Mouse (Mus musculus) spleen, postnatal 36 days (tissue): ENCODE measurements around the gene Cd300ld3.
A peak's percentile ranks its signal among the peaks of the same experiment; 100 is the strongest.

Experiments used
- DNase-seq, 2 experiments: peaks; one replicate each; pipeline ENCODE4 v3.0.0; 2022; ENCODE audit warnings: low spot score in 2 of 2, mixed read lengths in 1 of 2

Gene Cd300ld3

DNA sequence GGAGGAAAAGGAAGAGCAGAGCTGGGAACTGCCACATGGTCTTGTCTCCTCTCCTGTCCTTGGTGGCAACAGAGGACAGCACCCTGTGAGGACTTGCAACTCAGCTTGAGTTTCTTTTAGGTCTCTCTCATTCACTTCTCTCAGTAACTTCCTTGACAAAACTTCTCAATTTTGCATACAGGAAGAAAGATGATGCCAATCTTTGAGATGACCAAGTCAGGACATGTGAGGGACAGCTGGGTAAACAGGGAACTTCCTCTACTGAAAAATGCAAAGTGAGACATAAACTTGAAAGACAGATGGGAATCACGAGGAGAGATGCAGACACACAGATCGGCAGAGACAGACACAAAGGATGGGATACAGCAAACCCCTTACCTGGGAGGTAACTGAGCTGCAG is at the start of gene Cd300ld3:
Gene Cd300ld3 (minus strand): TSS at position 151 of the 400 bp plus-strand sequence.
- no peak for DNase-seq

GRCm38 (mm10) chr11:115092140-115092539 is 43.9 kb upstream of the Cd300ld3 start:
- DNase-seq: no peak

GRCm38 (mm10) chr11:115091362-115091901 is 43.2 kb upstream of the Cd300ld3 start, which contains the start of gene Rab37:
Gene Rab37, plus strand, starts transcription at chr11:115091431.
- no peak for DNase-seq

- no peak for DNase-seq
Observed at GRCm38 (mm10) chr11:115089853-115090252, 41.6 kb upstream of the Cd300ld3 start.

- DNase-seq: no peak
Observed at GRCm38 (mm10) chr11:115086213-115086612, 38.0 kb upstream of the Cd300ld3 start.

DNA sequence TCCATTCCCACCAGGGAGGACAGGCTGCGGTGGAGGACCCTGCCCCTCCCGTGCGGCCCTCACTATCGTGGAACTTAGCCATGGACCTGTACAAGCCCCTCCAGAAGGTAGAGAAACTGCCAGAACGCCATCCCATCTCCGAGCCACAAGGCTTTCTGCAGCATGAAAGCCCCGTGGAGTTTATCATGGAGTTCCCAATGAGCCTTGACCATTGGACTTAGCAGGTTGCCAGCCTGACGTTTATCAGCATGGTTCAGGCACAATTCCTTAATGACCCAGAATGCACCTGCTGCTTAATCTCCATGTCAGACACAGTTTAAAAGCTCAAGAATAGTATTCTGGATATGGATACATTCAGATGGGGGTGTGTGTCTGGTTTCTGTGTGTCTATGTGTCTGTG is 36.9 kb upstream of the Cd300ld3 start:
- no peak for DNase-seq

- no peak for DNase-seq
Observed at GRCm38 (mm10) chr11:115084595-115084994, 36.4 kb upstream of the Cd300ld3 start.

DNA sequence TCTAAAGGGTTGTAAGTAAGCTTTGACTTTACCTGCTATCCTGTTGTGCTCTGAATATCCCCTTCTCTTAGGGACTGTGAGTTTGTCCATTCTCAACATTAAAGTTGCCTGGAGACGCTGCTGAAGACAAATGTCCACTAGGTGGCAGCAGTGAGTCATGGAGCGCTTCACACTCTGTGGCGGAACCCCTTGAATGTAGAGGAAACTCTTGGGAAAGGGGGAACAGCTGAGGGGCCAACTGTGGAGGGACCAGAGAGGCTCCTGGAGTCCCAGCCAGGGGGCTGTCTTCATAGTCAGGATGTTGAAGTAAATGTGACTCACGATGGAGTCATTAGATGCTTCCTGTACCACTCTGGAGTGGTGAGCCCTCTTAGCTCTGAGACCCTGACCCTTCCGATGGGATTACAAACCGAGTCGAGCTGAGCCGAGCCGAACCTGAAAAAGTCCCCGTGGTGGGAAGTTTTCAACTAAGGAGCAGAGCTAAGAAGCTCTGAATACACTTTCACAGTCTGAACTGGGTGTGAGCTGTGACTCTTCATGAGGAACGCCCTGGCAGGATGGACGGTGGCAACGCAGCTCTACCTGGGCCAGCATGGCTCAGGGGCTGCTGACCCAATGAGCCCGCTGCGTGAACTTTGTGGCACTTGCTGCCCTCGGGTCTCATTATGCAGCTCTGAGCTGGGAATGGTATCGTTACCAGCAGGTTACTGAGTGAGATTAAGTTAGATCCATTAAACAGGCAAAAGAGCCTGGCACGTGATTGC is 35.3 kb upstream of the Cd300ld3 start:
- DNase-seq: peak; percentile 48 to 59

- no peak for DNase-seq
Observed at GRCm38 (mm10) chr11:115082196-115082595, 34.0 kb upstream of the Cd300ld3 start.

GRCm38 (mm10) chr11:115081373-115081772 is 33.2 kb upstream of the Cd300ld3 start:
- DNase-seq: no peak

- peak; percentile 31 to 36 for DNase-seq
Observed at GRCm38 (mm10) chr11:115080886-115081285, 32.7 kb upstream of the Cd300ld3 start.

DNA sequence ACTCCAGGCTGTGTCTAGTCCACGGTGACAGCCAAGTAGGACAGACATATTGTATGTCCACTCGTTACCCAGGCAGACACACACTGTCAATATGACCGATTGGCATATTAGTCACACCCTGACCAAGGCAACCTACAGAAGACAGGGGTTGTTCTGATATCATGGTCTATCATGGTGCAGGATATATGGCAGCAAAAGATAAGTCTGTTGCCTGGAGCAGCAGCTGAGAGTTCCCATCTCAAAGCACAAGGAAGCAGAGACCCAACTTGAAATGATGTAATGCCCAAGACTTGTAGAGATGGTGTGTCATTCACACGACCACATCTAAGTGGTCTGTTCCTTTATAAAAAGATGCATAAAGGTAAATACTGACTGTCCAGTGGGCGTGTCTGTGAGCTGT is 30.5 kb upstream of the Cd300ld3 start:
- no peak for DNase-seq

DNA sequence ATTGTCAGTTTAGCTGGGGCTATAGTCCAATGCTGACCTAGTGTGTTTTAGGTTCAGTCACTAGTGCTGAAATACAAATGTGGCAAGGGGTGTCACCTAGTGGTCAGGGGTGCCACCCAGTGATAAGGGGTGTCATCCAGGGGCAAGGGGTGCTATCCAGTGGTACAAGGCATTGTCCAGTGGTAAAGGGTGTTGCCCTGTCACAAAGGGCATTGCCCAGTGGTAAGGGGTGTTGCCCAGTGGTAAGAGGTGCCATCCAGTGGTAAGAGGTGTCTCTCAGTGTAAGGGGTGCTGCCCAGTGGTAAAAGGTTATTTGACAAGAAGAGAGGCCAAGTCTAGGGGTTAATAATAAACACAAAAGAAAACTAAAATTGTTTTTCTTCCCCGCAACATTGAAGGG is 29.2 kb upstream of the Cd300ld3 start:
- DNase-seq: no peak

DNA sequence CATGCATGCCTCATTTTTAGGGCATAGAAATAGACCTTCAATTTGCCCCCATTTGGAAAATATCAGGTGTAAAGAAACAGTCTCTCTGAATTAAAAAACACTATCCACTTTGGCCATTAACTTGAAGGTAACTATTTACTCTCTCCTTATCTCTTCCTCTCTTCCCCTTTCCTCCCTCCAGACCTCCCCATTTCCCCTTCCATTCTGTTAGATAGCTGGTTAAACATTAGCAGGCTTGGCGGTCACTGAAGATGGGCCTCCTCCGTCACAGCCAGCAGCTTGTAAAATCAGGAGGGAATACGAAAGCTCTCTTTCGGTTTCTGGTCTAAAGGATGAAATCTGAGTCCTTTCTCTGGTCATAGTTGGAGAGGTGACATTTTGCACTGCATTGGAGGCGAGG is 27.6 kb upstream of the Cd300ld3 start:
- no peak for DNase-seq

DNA sequence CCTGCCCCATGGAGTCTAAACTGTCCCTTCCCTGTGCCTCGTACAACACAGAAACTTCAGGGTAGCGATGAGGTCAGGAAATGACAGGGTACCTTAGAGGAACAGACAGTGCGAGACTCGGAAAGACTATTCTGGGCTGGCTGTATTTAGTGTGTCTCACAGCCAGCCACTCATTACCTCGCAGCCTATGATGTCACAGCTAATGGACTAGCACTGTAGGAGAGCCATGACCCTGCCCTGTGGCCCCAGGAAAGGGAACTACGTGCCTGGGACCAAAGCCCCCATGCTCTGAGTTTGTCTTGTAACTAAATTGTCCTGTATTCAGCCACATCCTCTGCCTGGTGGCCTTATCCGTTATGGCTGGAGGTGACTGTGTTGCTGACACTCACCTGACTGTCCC is 27.2 kb upstream of the Cd300ld3 start:
- no peak for DNase-seq

DNA sequence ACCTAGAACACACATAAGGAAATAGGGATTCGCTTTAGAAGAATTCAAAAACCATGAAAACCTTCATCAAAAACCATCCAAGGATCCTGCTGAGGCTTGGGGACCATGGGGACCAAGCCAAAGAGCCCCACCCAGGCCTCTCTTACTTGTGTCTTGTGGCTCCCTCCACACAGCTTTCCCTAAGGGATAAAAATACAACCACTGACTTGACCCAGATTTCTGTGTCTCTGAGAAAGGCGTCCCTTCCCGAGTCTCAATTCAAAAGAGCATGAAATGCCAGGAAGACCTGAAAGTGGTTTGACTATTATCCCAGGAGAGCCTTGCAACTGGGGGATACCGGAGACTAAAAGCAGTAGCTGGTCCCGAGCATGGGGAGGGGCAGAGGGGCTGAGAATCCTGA is 24.8 kb upstream of the Cd300ld3 start:
- no peak for DNase-seq

DNA sequence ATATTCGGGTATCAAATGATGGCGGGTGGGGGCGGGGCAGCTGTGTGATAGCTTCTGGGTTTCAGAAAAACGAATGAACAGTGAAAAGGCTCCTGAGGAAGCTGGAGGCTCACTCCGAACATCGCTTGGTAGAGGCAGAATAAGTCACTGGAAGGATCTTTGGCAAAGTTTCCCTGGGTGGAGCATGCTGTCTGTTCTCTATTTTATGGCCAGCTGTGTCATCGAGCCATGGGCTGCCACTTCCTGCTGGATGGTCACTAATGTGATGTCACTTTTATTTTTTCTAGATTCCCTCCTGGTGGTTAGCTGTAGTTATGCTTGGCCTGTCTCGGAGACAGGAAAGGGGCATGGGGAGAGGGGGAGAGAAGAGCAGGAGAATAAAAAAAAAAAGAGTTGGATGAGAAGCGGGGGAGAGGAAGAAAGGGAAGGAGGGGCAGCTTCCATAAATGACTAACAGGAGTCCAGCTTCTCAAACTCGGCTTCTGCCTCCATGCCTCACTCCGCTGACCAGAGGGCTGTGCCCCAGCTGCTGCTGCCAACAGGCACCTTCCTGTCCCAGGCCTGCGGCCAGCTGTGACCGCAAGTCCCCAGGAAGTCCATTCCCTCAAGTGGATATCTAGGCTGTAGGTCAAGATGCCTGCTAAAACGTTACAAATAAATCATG is 23.6 kb upstream of the Cd300ld3 start:
- DNase-seq: no peak

- no peak for DNase-seq
Observed at GRCm38 (mm10) chr11:115071015-115071551, 22.9 kb upstream of the Cd300ld3 start.

- peak in 1 of 2 experiments; percentile 20 for DNase-seq
Observed at GRCm38 (mm10) chr11:115066768-115067167, 18.6 kb upstream of the Cd300ld3 start.

- DNase-seq: no peak
Observed at GRCm38 (mm10) chr11:115062077-115062476, 13.9 kb upstream of the Cd300ld3 start, which contains the start of gene Cd300e. Gene Cd300e, minus strand, starts transcription at chr11:115062177.

- DNase-seq: no peak
Observed at GRCm38 (mm10) chr11:115059797-115060196, 11.6 kb upstream of the Cd300ld3 start.

GRCm38 (mm10) chr11:115058701-115059100 is 10.5 kb upstream of the Cd300ld3 start:
- no peak for DNase-seq

DNA sequence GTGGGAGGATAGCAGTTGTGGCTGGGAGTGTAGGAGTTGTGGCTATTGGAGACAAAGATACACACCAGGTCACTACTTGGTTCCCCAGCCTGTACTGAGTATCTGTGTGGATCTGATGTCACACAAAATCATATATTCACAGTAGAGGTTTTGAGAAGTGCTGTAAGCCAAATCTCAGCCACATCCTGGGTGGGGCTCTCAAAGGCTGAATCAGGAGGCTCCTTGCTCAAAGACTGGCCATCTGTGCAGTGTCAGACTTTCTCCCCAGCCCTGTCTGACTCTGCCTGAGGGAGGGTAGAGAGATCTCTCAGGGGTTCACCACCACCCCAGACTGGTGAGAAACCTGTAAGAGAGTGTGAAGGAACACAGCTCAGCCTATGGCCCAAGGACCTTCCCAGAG is 6.3 kb upstream of the Cd300ld3 start:
- DNase-seq: no peak
